Comparison of ENCODE assay signal across 10 mouse cellular contexts in genomic region chr17:57062548-57062947, GRCm38 (mm10). TPM values are rescaled to one million over a fixed set of nuclear protein-coding genes. Genes with fewer than 3 reads are reported as not detected.
DNase-seq lines count a peak whose midpoint lies in the region; ATAC-seq and TF ChIP-seq lines count a peak whose summit lies in the region.
"Had no signal": no experiment of that assay in that cellular context is flagged by ENCODE, and none has a peak within 500 bp of the region (broad histone marks: within the 10 kb centered on the region; RNA-seq: fewer than 3 reads in every experiment).

No protein-coding gene starts in this region.

- H3K9me3 ChIP-seq in limb, embryonic 10.5 days (replicated peaks), result no peaks in the 10 kb centered on the region
- H3K9me3 ChIP-seq in stomach, embryonic 14.5 days (ENCODE audit: control insufficient read depth, low read depth, low read length), result no peaks in the 10 kb centered on the region

- peak overlapping the region; percentile 25 for H3K4me2 ChIP-seq in stomach, embryonic 14.5 days (replicated peaks; ENCODE audit: low read depth, low read length)

- no peak for TF ChIP-seq CTCF in spleen, adult 2 months (IDR thresholded peaks at IDR 0.05; ENCODE audit: extremely low read depth, insufficient read depth, insufficient read length, insufficient replicate concordance)

- TF ChIP-seq POLR2A in spleen, adult 2 months (IDR thresholded peaks at IDR 0.05; ENCODE audit: low read depth, low read length), result no peak

- H3K9ac ChIP-seq in stomach, embryonic 14.5 days (replicated peaks; ENCODE audit: low read depth, low read length), result peak overlapping the region; percentile 28; the same call in 1 of the 2 replicates

- H3K4me1 ChIP-seq in spleen, adult 2 months (ENCODE audit: control insufficient read depth, insufficient read depth, insufficient read length), result peaks cover 18% of the 10 kb centered on the region; the same call in 1 of the 2 replicates
- H3K4me1 ChIP-seq in limb, embryonic 10.5 days, result peaks cover 25% of the 10 kb centered on the region
- peaks cover 3% of the 10 kb centered on the region; the same call in 1 of the 2 replicates for H3K4me1 ChIP-seq in stomach, embryonic 14.5 days (ENCODE audit: control insufficient read depth, insufficient read depth, low read length)

- DNase-seq in cerebellum, adult 9-10 months, result peak; percentile 49
- no peak for DNase-seq in spleen, adult 2 months (ENCODE audit: low read depth in 1 of 2, low spot score in 2 of 2)
- no peak for DNase-seq in spleen, postnatal 4 days (ENCODE audit: low spot score in 2 of 2)
- DNase-seq in limb, embryonic 10.5 days (ENCODE audit: low spot score), result no peak
- no peak for DNase-seq in urinary bladder, adult 18-20 months (ENCODE audit: low spot score in 2 of 2)
- DNase-seq in urinary bladder, postnatal 36 days (ENCODE audit: low spot score in 2 of 2), result no peak
- DNase-seq: right cerebral cortex, postnatal 14 days had no signal

- H3K27ac ChIP-seq in spleen, adult 2 months (ENCODE audit: insufficient read depth, low read length), result no peak overlapping the region
- H3K27ac ChIP-seq in limb, embryonic 10.5 days, result no peak overlapping the region
- H3K27ac ChIP-seq in stomach, embryonic 14.5 days (ENCODE audit: low read length), result peak overlapping the region; percentile 80

- ATAC-seq in cerebellum, adult (ENCODE audit: insufficient number of reproducible peaks, low FRiP score, low TSS enrichment), result no peak
- ATAC-seq in stomach, embryonic 14.5 days (ENCODE audit: insufficient number of reproducible peaks, insufficient read depth, low FRiP score, low read depth), result no peak
- ATAC-seq: inflammation-experienced regulatory T-cells, adult 6 months had no signal

- peaks cover 10% of the 10 kb centered on the region for H3K36me3 ChIP-seq in spleen, adult 2 months (ENCODE audit: control insufficient read depth, insufficient read depth, low read length)
- H3K36me3 ChIP-seq in limb, embryonic 10.5 days, result no peaks in the 10 kb centered on the region
- no peaks in the 10 kb centered on the region for H3K36me3 ChIP-seq in stomach, embryonic 14.5 days (ENCODE audit: control insufficient read depth, insufficient read depth, low read length)

- WGBS in spleen, adult 2 months, result 19% methylated on average over 22 of the region's 22 CpGs
- WGBS in limb, embryonic 10.5 days, result under 1% methylated on average over 22 of the region's 22 CpGs
- 3% methylated on average over 22 of the region's 22 CpGs for WGBS in stomach, embryonic 14.5 days

- 0 out of 2 replicates have a peak, but pooled peaks cover 2% of the 10 kb centered on the region for H3K27me3 ChIP-seq in spleen, adult 2 months (ENCODE audit: control insufficient read depth, insufficient read depth, low read length)
- peaks cover 90% of the 10 kb centered on the region for H3K27me3 ChIP-seq in limb, embryonic 10.5 days (ENCODE audit: low read depth, poor library complexity, severe bottlenecking)
- H3K27me3 ChIP-seq in stomach, embryonic 14.5 days (ENCODE audit: control insufficient read depth, insufficient read depth, low read length), result peaks cover 15% of the 10 kb centered on the region; the same call in 1 of the 2 replicates

- peak overlapping the region; percentile 50; the same call in 1 of the 2 replicates for H3K4me3 ChIP-seq in spleen, adult 2 months (ENCODE audit: extremely low read depth, insufficient read depth, insufficient read length)
- peak overlapping the region; percentile 32 for H3K4me3 ChIP-seq in limb, embryonic 10.5 days
- peak overlapping the region; percentile 34 for H3K4me3 ChIP-seq in stomach, embryonic 14.5 days (ENCODE audit: low read depth, low read length)

RNA-seq across cellular contexts. Expression of gene Slc25a23, which starts 2.9 kb away (rescaled TPM):
- polyA plus RNA-seq in spleen, adult 2 months (2012; rRNA removed), result 10.7 and 13.1 TPM in 2 replicates
- polyA plus RNA-seq in limb, embryonic 10.5 days (2016; fragmentation: Nextera tagmentation; extraction: Ambion mirVana), result 2.5 and 3.9 TPM in 2 replicates
- polyA plus RNA-seq in stomach, embryonic 14.5 days (2014; fragmentation: Nextera tagmentation; extraction: Ambion mirVana), result 11.5 and 12.7 TPM in 2 replicates

RNA-seq across cellular contexts. Expression of gene Crb3, which starts 3.6 kb away (rescaled TPM):
- 6.3 and 6.8 TPM in 2 replicates for polyA plus RNA-seq in spleen, adult 2 months (2012; rRNA removed)
- 1.9 and 2.7 TPM in 2 replicates for polyA plus RNA-seq in limb, embryonic 10.5 days (2016; fragmentation: Nextera tagmentation; extraction: Ambion mirVana)
- polyA plus RNA-seq in stomach, embryonic 14.5 days (2014; fragmentation: Nextera tagmentation; extraction: Ambion mirVana), result 43.8 and 44.2 TPM in 2 replicates

RNA-seq across cellular contexts. Expression of gene Dennd1c, which starts 15.8 kb away (rescaled TPM):
- polyA plus RNA-seq in spleen, adult 2 months (2012; rRNA removed), result 94.1 and 116 TPM in 2 replicates
- 0.66 and 0.97 TPM in 2 replicates for polyA plus RNA-seq in limb, embryonic 10.5 days (2016; fragmentation: Nextera tagmentation; extraction: Ambion mirVana)
- 5.0 and 5.3 TPM in 2 replicates for polyA plus RNA-seq in stomach, embryonic 14.5 days (2014; fragmentation: Nextera tagmentation; extraction: Ambion mirVana)

RNA-seq across cellular contexts. Expression of gene Slc25a41, which starts 21.1 kb away (rescaled TPM):
- polyA plus RNA-seq in spleen, adult 2 months (2012; rRNA removed), result not detected in 2 replicates
- not detected in 2 replicates for polyA plus RNA-seq in limb, embryonic 10.5 days (2016; fragmentation: Nextera tagmentation; extraction: Ambion mirVana)
- 0.28 TPM in 1 of 2 replicates, not detected in the other for polyA plus RNA-seq in stomach, embryonic 14.5 days (2014; fragmentation: Nextera tagmentation; extraction: Ambion mirVana)
- polyA plus RNA-seq: inflammation-experienced regulatory T-cells, adult 6 months had no signal

RNA-seq across cellular contexts. Expression of gene Tubb4a, which starts 25.0 kb away (rescaled TPM):
- 1.6 and 1.7 TPM in 2 replicates for polyA plus RNA-seq in spleen, adult 2 months (2012; rRNA removed)
- 3.3 and 5.4 TPM in 2 replicates for polyA plus RNA-seq in limb, embryonic 10.5 days (2016; fragmentation: Nextera tagmentation; extraction: Ambion mirVana)
- 33.9 and 34.9 TPM in 2 replicates for polyA plus RNA-seq in stomach, embryonic 14.5 days (2014; fragmentation: Nextera tagmentation; extraction: Ambion mirVana)

Comparison
In these comparisons a context has a peak if more than half of its experiments do, and no peak if none do; other contexts are left out.
1. RNA of gene Dennd1c, which starts 15.8 kb away (polyA plus RNA-seq): 94.1 to 116 TPM in spleen, adult 2 months; 5.0 to 5.3 TPM in stomach, embryonic 14.5 days and 0.66 to 0.97 TPM in limb, embryonic 10.5 days; every median in the first group is over 10 times any median in the second.
2. Peak in every context shown above with its lines, with median percentiles within 50 percentile points of each other: H3K4me3 ChIP-seq.